Mouse (Mus musculus): ENCODE measurements at regions not wholly inside any gene's neighbourhood (a gene's known extent, or its start where the extent isn't known, plus 50 kb on each side); places are given as distances from the start of the nearest gene placed in this dataset.
A peak's percentile ranks its signal among the peaks of the same experiment; 100 is the strongest.

GRCm38 (mm10) chr9:51422553-51422952 lies 93.8 kb upstream of the 1810046K07Rik start:
- Histone ChIP-seq H3K27me3 (ENCODE audit: insufficient read depth, low read length) (no peaks in the 10 kb centered on the region), H3K9me3 (ENCODE audit: low read length) (no peaks in the 10 kb centered on the region), H3K27ac (ENCODE audit: low read length) (no peak overlapping the region), H3K9ac (replicated peaks; ENCODE audit: low read length) (no peak overlapping the region), H3K4me3 (ENCODE audit: low read length) (no peak overlapping the region), H3K4me2 (replicated peaks; ENCODE audit: low read depth, low read length) (no peak overlapping the region), H3K36me3 (ENCODE audit: insufficient read depth, low read length) (no peaks in the 10 kb centered on the region), H3K4me1 (ENCODE audit: insufficient read depth, low read length) (no peaks in the 10 kb centered on the region)
- no peak for ATAC-seq (ENCODE audit: low FRiP score, low TSS enrichment)
- 79% methylated on average over 3 of the region's 3 CpGs for WGBS

GRCm38 (mm10) chr9:51423341-51423740 lies 94.6 kb upstream of the 1810046K07Rik start:
- Histone ChIP-seq H3K4me1 (ENCODE audit: insufficient read depth, low read length) (no peaks in the 10 kb centered on the region), H3K9me3 (ENCODE audit: low read length) (no peaks in the 10 kb centered on the region), H3K27ac (ENCODE audit: low read length) (no peak overlapping the region), H3K27me3 (ENCODE audit: insufficient read depth, low read length) (no peaks in the 10 kb centered on the region), H3K36me3 (ENCODE audit: insufficient read depth, low read length) (no peaks in the 10 kb centered on the region), H3K4me3 (ENCODE audit: low read length) (no peak overlapping the region), H3K9ac (replicated peaks; ENCODE audit: low read length) (no peak overlapping the region), H3K4me2 (replicated peaks; ENCODE audit: low read depth, low read length) (no peak overlapping the region)
- no peak for ATAC-seq (ENCODE audit: low FRiP score, low TSS enrichment)
- WGBS, result 68% methylated on average over 4 of the region's 4 CpGs

- H3K36me3 ChIP-seq (ENCODE audit: insufficient read depth, low read length), result no peaks in the 10 kb centered on the region
- H3K4me1 ChIP-seq (ENCODE audit: insufficient read depth, low read length), result peaks cover 6% of the 10 kb centered on the region
- no peak overlapping the region for H3K27ac ChIP-seq (ENCODE audit: low read length)
- ATAC-seq (ENCODE audit: low FRiP score, low TSS enrichment), result no peak
- H3K9ac ChIP-seq (replicated peaks; ENCODE audit: low read length), result no peak overlapping the region
- H3K4me2 ChIP-seq (replicated peaks; ENCODE audit: low read depth, low read length), result no peak overlapping the region
- no peaks in the 10 kb centered on the region for H3K27me3 ChIP-seq (ENCODE audit: insufficient read depth, low read length)
- no peak overlapping the region for H3K4me3 ChIP-seq (ENCODE audit: low read length)
- no peaks in the 10 kb centered on the region for H3K9me3 ChIP-seq (ENCODE audit: low read length)
- WGBS, result 35% methylated on average over 2 of the region's 2 CpGs
These were observed 101.7 kb upstream of the 1810046K07Rik start for GRCm38 (mm10) chr9:51430426-51430825.

DNA sequence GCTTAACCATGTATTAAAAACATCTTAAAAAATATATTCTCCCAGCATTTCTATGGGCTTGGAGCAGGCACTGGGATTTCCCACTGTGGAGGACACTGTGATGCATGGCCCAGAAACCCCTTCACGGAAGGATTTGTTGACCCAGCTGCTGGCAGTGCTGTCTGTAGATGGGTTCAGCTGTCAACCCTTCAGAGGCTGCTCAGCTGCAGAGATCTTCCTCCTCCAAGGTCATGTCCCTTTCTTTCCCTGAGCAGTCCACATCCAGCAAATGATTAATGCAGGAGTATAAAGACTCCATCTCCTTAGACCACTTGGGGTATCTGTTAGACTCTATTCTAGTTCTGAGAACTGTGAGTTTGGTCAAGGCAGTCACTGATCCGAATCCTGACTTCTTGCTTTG lies 108.4 kb upstream of the 1810046K07Rik start:
- H3K9me3 ChIP-seq (ENCODE audit: low read length), result no peaks in the 10 kb centered on the region
- H3K4me1 ChIP-seq (ENCODE audit: insufficient read depth, low read length), result peaks cover 6% of the 10 kb centered on the region
- no peaks in the 10 kb centered on the region for H3K36me3 ChIP-seq (ENCODE audit: insufficient read depth, low read length)
- no peak overlapping the region for H3K4me3 ChIP-seq (ENCODE audit: low read length)
- no peaks in the 10 kb centered on the region for H3K27me3 ChIP-seq (ENCODE audit: insufficient read depth, low read length)
- 30% methylated on average over 2 of the region's 2 CpGs for WGBS
- H3K4me2 ChIP-seq (replicated peaks; ENCODE audit: low read depth, low read length), result no peak overlapping the region
- H3K27ac ChIP-seq (ENCODE audit: low read length), result 0 out of 2 replicates have a peak overlapping the region, but pooled peaks have one; percentile 7
- H3K9ac ChIP-seq (replicated peaks; ENCODE audit: low read length), result no peak overlapping the region
- peak; percentile 91 for ATAC-seq (ENCODE audit: low FRiP score, low TSS enrichment)

DNA sequence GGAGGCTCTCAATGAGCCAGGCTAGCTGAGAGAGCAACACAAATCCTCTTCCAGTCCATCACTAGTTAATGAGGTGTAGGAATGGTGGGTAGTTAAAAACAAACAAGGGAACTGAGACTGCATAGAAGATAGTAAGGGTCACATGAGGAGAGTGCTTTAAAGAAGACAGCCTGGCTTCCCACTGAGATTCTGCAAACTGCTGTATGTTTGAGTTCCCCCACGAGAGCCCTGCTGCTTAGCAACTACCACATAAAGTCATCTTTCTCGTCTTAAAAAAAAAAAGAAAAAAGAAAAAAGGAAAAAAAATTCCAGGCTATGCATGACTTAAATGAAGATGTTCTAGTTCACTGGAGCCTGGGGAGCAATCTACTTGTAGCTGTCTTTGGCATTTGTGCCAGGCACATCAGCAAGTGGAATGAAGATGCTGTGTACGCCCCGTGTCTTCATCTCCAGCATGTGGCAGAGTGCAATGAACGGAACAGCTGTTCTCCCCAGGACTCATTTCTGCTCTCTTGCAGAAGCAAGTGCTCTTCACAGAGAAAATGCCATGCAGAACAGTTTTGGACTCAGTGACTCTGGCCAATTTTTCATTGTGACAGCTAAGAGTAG lies 113.2 kb upstream of the 1810046K07Rik start:
- H3K36me3 ChIP-seq (ENCODE audit: insufficient read depth, low read length), result no peaks in the 10 kb centered on the region
- H3K27ac ChIP-seq (ENCODE audit: low read length), result no peak overlapping the region
- H3K4me1 ChIP-seq (ENCODE audit: insufficient read depth, low read length), result no peaks in the 10 kb centered on the region
- H3K9ac ChIP-seq (replicated peaks; ENCODE audit: low read length), result no peak overlapping the region
- no peak overlapping the region for H3K4me2 ChIP-seq (replicated peaks; ENCODE audit: low read depth, low read length)
- WGBS, result 18% methylated on average over 5 of the region's 5 CpGs
- ATAC-seq (ENCODE audit: low FRiP score, low TSS enrichment), result peak; percentile 61; the same call in 1 of the 2 replicates
- no peaks in the 10 kb centered on the region for H3K27me3 ChIP-seq (ENCODE audit: insufficient read depth, low read length)
- H3K4me3 ChIP-seq (ENCODE audit: low read length), result no peak overlapping the region
- H3K9me3 ChIP-seq (ENCODE audit: low read length), result peaks cover 7% of the 10 kb centered on the region; the same call in 1 of the 2 replicates

DNA sequence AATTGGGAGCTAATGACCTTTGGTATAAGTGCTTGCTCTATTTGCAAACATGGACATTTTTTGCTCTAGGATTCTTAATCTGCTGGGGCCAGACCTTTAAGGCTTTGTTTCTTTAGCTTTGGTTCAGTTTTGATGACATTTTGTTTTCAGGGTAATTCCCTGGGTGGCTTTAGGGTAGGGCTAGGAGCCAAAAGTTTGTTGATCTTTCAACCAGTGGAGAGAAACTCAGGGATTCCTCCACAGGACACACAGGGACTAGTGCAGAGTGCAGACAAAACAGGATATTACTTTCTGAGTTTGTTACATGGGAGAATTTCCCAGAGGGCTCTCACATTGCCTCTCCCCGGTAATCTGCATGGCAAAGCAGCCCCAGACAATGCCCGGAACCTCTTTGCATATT lies 127.0 kb upstream of the 1810046K07Rik start:
- no peaks in the 10 kb centered on the region for H3K27me3 ChIP-seq (ENCODE audit: insufficient read depth, low read length)
- H3K9ac ChIP-seq (replicated peaks; ENCODE audit: low read length), result no peak overlapping the region
- no peaks in the 10 kb centered on the region for H3K4me1 ChIP-seq (ENCODE audit: insufficient read depth, low read length)
- H3K9me3 ChIP-seq (ENCODE audit: low read length), result no peaks in the 10 kb centered on the region
- no peak overlapping the region for H3K4me2 ChIP-seq (replicated peaks; ENCODE audit: low read depth, low read length)
- 36% methylated on average over 2 of the region's 2 CpGs for WGBS
- H3K4me3 ChIP-seq (ENCODE audit: low read length), result no peak overlapping the region
- H3K27ac ChIP-seq (ENCODE audit: low read length), result no peak overlapping the region
- H3K36me3 ChIP-seq (ENCODE audit: insufficient read depth, low read length), result no peaks in the 10 kb centered on the region
- no peak for ATAC-seq (ENCODE audit: low FRiP score, low TSS enrichment)

DNA sequence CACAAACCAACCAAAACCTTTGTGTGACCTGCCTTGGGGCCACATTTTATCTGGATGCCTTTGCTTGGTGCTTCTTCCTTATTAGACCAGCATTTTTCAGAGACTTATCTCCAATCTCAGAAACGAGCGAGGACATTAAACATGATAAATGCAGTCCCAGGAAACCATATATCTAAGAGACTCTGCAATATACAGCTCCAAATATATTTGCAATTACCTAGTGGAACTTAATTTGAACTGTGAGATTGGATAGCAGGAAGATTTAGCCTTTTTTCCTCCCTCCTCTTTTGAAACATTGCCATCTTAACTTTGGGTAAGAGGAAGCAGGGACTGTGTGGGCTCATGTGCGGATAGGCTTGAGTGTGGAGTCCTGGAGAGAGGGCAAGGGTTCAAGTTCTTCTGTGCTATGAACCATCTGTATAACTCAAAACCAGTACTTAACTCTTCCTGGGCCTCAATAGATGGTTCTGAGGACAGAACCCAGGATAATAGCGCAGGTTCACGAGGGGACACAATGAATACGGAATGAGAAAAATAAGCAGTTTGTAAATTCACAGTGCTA lies 133.8 kb upstream of the 1810046K07Rik start:
- 59% methylated on average over 6 of the region's 6 CpGs for WGBS

DNA sequence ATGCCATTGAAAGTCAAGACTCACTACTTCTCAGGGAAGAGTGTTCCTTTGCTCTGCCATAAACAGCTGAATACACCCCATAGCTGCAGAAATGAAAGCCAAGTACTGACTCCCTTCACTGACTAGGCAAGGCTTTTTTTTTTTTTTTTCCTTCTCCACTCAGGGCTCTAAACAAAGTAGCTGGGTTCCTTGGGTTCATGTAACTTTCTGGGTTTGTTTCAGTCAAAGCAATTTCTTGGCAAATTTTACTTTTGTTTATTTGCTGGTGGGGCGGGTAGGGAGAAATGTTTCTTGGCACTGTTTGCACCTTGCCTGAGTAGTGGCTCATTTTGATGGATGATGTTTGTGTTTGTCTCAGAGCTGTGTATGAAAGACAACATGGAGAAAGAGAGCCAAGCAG lies 141.3 kb upstream of the 1810046K07Rik start:
- no peak overlapping the region for H3K4me3 ChIP-seq (ENCODE audit: low read length)
- no peak overlapping the region for H3K27ac ChIP-seq (ENCODE audit: low read length)
- H3K27me3 ChIP-seq (ENCODE audit: insufficient read depth, low read length), result no peaks in the 10 kb centered on the region
- H3K9ac ChIP-seq (replicated peaks; ENCODE audit: low read length), result no peak overlapping the region
- H3K36me3 ChIP-seq (ENCODE audit: insufficient read depth, low read length), result no peaks in the 10 kb centered on the region
- no peaks in the 10 kb centered on the region for H3K9me3 ChIP-seq (ENCODE audit: low read length)
- H3K4me1 ChIP-seq (ENCODE audit: insufficient read depth, low read length), result no peaks in the 10 kb centered on the region
- no peak for ATAC-seq (ENCODE audit: low FRiP score, low TSS enrichment)
- no peak overlapping the region for H3K4me2 ChIP-seq (replicated peaks; ENCODE audit: low read depth, low read length)
- 64% methylated on average over 1 of the region's 1 CpGs for WGBS

More for the DNA sequence above, 133.8 kb upstream of the 1810046K07Rik start:
- H3K4me3 ChIP-seq (ENCODE audit: low read length), result no peak overlapping the region
- no peak overlapping the region for H3K9ac ChIP-seq (replicated peaks; ENCODE audit: low read length)
- peak; percentile 54 for ATAC-seq (ENCODE audit: low FRiP score, low TSS enrichment)
- H3K9me3 ChIP-seq (ENCODE audit: low read length), result no peaks in the 10 kb centered on the region
- no peaks in the 10 kb centered on the region for H3K36me3 ChIP-seq (ENCODE audit: insufficient read depth, low read length)
- H3K4me2 ChIP-seq (replicated peaks; ENCODE audit: low read depth, low read length), result no peak overlapping the region
- no peaks in the 10 kb centered on the region for H3K27me3 ChIP-seq (ENCODE audit: insufficient read depth, low read length)
- H3K27ac ChIP-seq (ENCODE audit: low read length), result peak overlapping the region; percentile 31; the same call in 1 of the 2 replicates
- H3K4me1 ChIP-seq (ENCODE audit: insufficient read depth, low read length), result no peaks in the 10 kb centered on the region

- WGBS, result 67% methylated on average over 3 of the region's 3 CpGs
- Histone ChIP-seq H3K9ac (replicated peaks; ENCODE audit: low read length) (no peak overlapping the region), H3K27ac (ENCODE audit: low read length) (no peak overlapping the region), H3K4me1 (ENCODE audit: insufficient read depth, low read length) (no peaks in the 10 kb centered on the region), H3K27me3 (ENCODE audit: insufficient read depth, low read length) (no peaks in the 10 kb centered on the region), H3K36me3 (ENCODE audit: insufficient read depth, low read length) (no peaks in the 10 kb centered on the region), H3K4me3 (ENCODE audit: low read length) (no peak overlapping the region), H3K9me3 (ENCODE audit: low read length) (no peaks in the 10 kb centered on the region), H3K4me2 (replicated peaks; ENCODE audit: low read depth, low read length) (no peak overlapping the region)
- ATAC-seq (ENCODE audit: low FRiP score, low TSS enrichment), result no peak
These were observed 147.9 kb upstream of the 1810046K07Rik start for GRCm38 (mm10) chr9:51476511-51477056.

DNA sequence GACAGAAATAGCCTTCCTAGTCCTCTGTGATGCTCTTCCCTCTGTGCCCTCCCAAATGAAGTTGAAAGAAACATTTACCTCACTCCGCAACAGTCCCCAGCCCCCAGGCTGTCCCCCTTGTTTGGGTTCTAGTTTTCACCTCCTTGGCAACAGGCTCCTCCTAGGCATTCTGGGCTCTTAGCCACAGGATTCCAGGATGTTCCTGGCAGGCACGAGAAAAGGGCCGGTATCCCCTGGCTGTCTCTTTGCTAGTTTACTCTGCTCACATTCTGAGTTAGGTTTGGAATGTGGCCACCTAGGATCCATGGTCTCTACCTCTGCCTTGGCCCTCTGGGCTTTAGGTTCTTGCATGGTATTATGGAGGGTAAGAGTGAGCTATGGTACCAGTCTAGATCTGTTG lies 159.1 kb upstream of the 1810046K07Rik start:
- H3K4me3 ChIP-seq (ENCODE audit: low read length), result no peak overlapping the region
- H3K4me2 ChIP-seq (replicated peaks; ENCODE audit: low read depth, low read length), result no peak overlapping the region
- no peaks in the 10 kb centered on the region for H3K9me3 ChIP-seq (ENCODE audit: low read length)
- H3K27ac ChIP-seq (ENCODE audit: low read length), result no peak overlapping the region
- no peak for ATAC-seq (ENCODE audit: low FRiP score, low TSS enrichment)
- H3K36me3 ChIP-seq (ENCODE audit: insufficient read depth, low read length), result no peaks in the 10 kb centered on the region
- H3K4me1 ChIP-seq (ENCODE audit: insufficient read depth, low read length), result no peaks in the 10 kb centered on the region
- 69% methylated on average over 3 of the region's 3 CpGs for WGBS
- no peak overlapping the region for H3K9ac ChIP-seq (replicated peaks; ENCODE audit: low read length)
- H3K27me3 ChIP-seq (ENCODE audit: insufficient read depth, low read length), result no peaks in the 10 kb centered on the region

Data from kidney, embryonic 16.5 days (tissue).